Mouse (Mus musculus) midbrain, embryonic 12.5 days (tissue): ENCODE data around the gene Sel1l3. TPM values are rescaled to one million over a fixed set of nuclear protein-coding genes. Genes with fewer than 3 reads are reported as not detected.
A peak's percentile ranks its signal among the peaks of the same experiment; 100 is the strongest.

Experiments
- ATAC-seq: fragments of 200-750 bp; cut with Nextera tagmentation; 2 replicates; pipeline ENCODE4 v1.8.0; 2017; ENCODE audit warnings: low read depth, moderate TSS enrichment, moderate library complexity; ENCODE audit not compliant: low FRiP score
- H3K27ac ChIP-seq: fragments of 300-500 bp; sonication (generic); replicated peaks from 2 replicates; pipeline ENCODE4 v1.5.1; 2016; ENCODE audit warnings: mild to moderate bottlenecking
- H3K27me3 ChIP-seq: fragments of 300-500 bp; sonication (generic); 2 replicates; pipeline ENCODE4 v1.6.1; 2016; ENCODE audit warnings: mild to moderate bottlenecking
- H3K36me3 ChIP-seq: fragments of 300-500 bp; sonication (generic); 2 replicates; pipeline ENCODE4 v1.6.1; 2016
- H3K4me1 ChIP-seq: fragments of 300-500 bp; sonication (generic); 2 replicates; pipeline ENCODE4 v1.6.1; 2016
- H3K4me2 ChIP-seq: fragments of 300-500 bp; sonication (generic); replicated peaks from 2 replicates; pipeline ENCODE4 v1.6.1; 2016; ENCODE audit warnings: mild to moderate bottlenecking, moderate library complexity
- H3K4me3 ChIP-seq: fragments of 300-500 bp; sonication (generic); 2 replicates; pipeline ENCODE4 v1.5.1; 2016; ENCODE audit warnings: mild to moderate bottlenecking
- H3K9ac ChIP-seq: fragments of 300-500 bp; sonication (generic); replicated peaks from 2 replicates; pipeline ENCODE4 v1.6.1; 2016; ENCODE audit warnings: mild to moderate bottlenecking, moderate library complexity
- H3K9me3 ChIP-seq: fragments of 300-500 bp; sonication (generic); 2 replicates; pipeline ENCODE4 v1.6.1; 2016; ENCODE audit warnings: mild to moderate bottlenecking
- WGBS: fragments of 180-500 bp; shearing (Covaris S2); methylation state at CpG from one replicate; pipeline ENCODE4 v1.1.7; 2016; 5-methylcytosine and 5-hydroxymethylcytosine counted together
- polyA plus RNA-seq: library from polyadenylated mRNA; unstranded; fragments of >200 nt; fragmentation: Nextera tagmentation; extraction: Ambion mirVana; gene quantifications from 2 replicates; pipeline ENCODE4 v1.2.1, GENCODE M21; 2016

Sel1l3 gene
- polyA plus RNA-seq, 1 experiment from 2014 or later, result 2.9 TPM

GRCm38 (mm10) chr5:53241109-53241508 lies 27.4 kb upstream of the Sel1l3 start:
- Histone ChIP-seq H3K27ac (no peak overlapping the region), H3K4me1 (peaks cover 10% of the 10 kb centered on the region; the same call in 1 of the 2 replicates), H3K4me2 (no peak overlapping the region), H3K9ac (no peak overlapping the region), H3K36me3 (no peaks in the 10 kb centered on the region), H3K27me3 (0 out of 2 replicates have a peak, but pooled peaks cover 6% of the 10 kb centered on the region), H3K9me3 (no peaks in the 10 kb centered on the region), H3K4me3 (no peak overlapping the region)
- no peak; the same call in 1 of the 2 replicates for ATAC-seq
- 61% methylated on average over 2 of the region's 2 CpGs for WGBS

GRCm38 (mm10) chr5:53239831-53240440 lies 26.2 kb upstream of the Sel1l3 start:
- H3K9me3 ChIP-seq, result no peaks in the 10 kb centered on the region
- H3K36me3 ChIP-seq, result no peaks in the 10 kb centered on the region
- H3K27me3 ChIP-seq, result 0 out of 2 replicates have a peak, but pooled peaks cover 6% of the 10 kb centered on the region
- no peak overlapping the region for H3K4me2 ChIP-seq
- 58% methylated on average over 11 of the region's 11 CpGs for WGBS
- H3K4me3 ChIP-seq, result no peak overlapping the region
- H3K27ac ChIP-seq, result no peak overlapping the region
- ATAC-seq, result no peak; the same call in 1 of the 2 replicates
- peaks cover 13% of the 10 kb centered on the region; the same call in 1 of the 2 replicates for H3K4me1 ChIP-seq
- H3K9ac ChIP-seq, result no peak overlapping the region

- no peak for ATAC-seq
- Histone ChIP-seq H3K27ac (no peak overlapping the region), H3K9me3 (no peaks in the 10 kb centered on the region), H3K36me3 (no peaks in the 10 kb centered on the region), H3K4me3 (no peak overlapping the region), H3K9ac (no peak overlapping the region), H3K4me2 (no peak overlapping the region), H3K27me3 (0 out of 2 replicates have a peak, but pooled peaks cover 6% of the 10 kb centered on the region), H3K4me1 (peaks cover 13% of the 10 kb centered on the region; the same call in 1 of the 2 replicates)
- WGBS, result 91% methylated on average over 7 of the region's 7 CpGs
Observed at GRCm38 (mm10) chr5:53239189-53239588, 25.5 kb upstream of the Sel1l3 start.

- Histone ChIP-seq H3K4me3 (no peak overlapping the region), H3K9me3 (no peaks in the 10 kb centered on the region), H3K27me3 (0 out of 2 replicates have a peak, but pooled peaks cover 6% of the 10 kb centered on the region), H3K36me3 (no peaks in the 10 kb centered on the region), H3K9ac (no peak overlapping the region), H3K27ac (no peak overlapping the region), H3K4me2 (no peak overlapping the region), H3K4me1 (peaks cover 13% of the 10 kb centered on the region; the same call in 1 of the 2 replicates)
- no peak for ATAC-seq
- WGBS, result 81% methylated on average over 7 of the region's 7 CpGs
Observed at GRCm38 (mm10) chr5:53238761-53239160, 25.0 kb upstream of the Sel1l3 start.

- 71% methylated on average over 6 of the region's 8 CpGs for WGBS
- Histone ChIP-seq H3K9ac (no peak overlapping the region), H3K4me1 (peaks cover 13% of the 10 kb centered on the region; the same call in 1 of the 2 replicates), H3K4me2 (no peak overlapping the region), H3K9me3 (no peaks in the 10 kb centered on the region), H3K4me3 (no peak overlapping the region), H3K27ac (no peak overlapping the region), H3K27me3 (no peaks in the 10 kb centered on the region), H3K36me3 (no peaks in the 10 kb centered on the region)
- ATAC-seq, result no peak
Observed at GRCm38 (mm10) chr5:53236749-53237148, 23.0 kb upstream of the Sel1l3 start.

GRCm38 (mm10) chr5:53236136-53236535 lies 22.4 kb upstream of the Sel1l3 start:
- ATAC-seq, result no peak
- Histone ChIP-seq H3K4me1 (peaks cover 13% of the 10 kb centered on the region; the same call in 1 of the 2 replicates), H3K4me3 (no peak overlapping the region), H3K36me3 (no peaks in the 10 kb centered on the region), H3K9me3 (no peaks in the 10 kb centered on the region), H3K4me2 (no peak overlapping the region), H3K9ac (no peak overlapping the region), H3K27ac (no peak overlapping the region), H3K27me3 (no peaks in the 10 kb centered on the region)
- 59% methylated on average over 5 of the region's 5 CpGs for WGBS

- WGBS, result 25% methylated on average over 4 of the region's 4 CpGs
- no peaks in the 10 kb centered on the region for H3K27me3 ChIP-seq
- no peaks in the 10 kb centered on the region for H3K36me3 ChIP-seq
- H3K4me3 ChIP-seq, result no peak overlapping the region
- H3K4me2 ChIP-seq, result no peak overlapping the region
- no peaks in the 10 kb centered on the region for H3K9me3 ChIP-seq
- no peak overlapping the region for H3K27ac ChIP-seq
- peaks cover 13% of the 10 kb centered on the region; the same call in 1 of the 2 replicates for H3K4me1 ChIP-seq
- no peak overlapping the region for H3K9ac ChIP-seq
- ATAC-seq, result peak; percentile 64; the same call in 1 of the 2 replicates
Observed at GRCm38 (mm10) chr5:53235551-53235950, 21.8 kb upstream of the Sel1l3 start.

- Histone ChIP-seq H3K27ac (no peak overlapping the region), H3K9ac (no peak overlapping the region), H3K36me3 (no peaks in the 10 kb centered on the region), H3K4me1 (0 out of 2 replicates have a peak, but pooled peaks cover 1% of the 10 kb centered on the region), H3K27me3 (no peaks in the 10 kb centered on the region), H3K4me3 (no peak overlapping the region), H3K4me2 (no peak overlapping the region), H3K9me3 (no peaks in the 10 kb centered on the region)
- 59% methylated on average over 4 of the region's 4 CpGs for WGBS
- ATAC-seq, result no peak
Observed at GRCm38 (mm10) chr5:53230560-53230959, 16.8 kb upstream of the Sel1l3 start.

GRCm38 (mm10) chr5:53225434-53225833 lies 11.7 kb upstream of the Sel1l3 start:
- Histone ChIP-seq H3K4me3 (no peak overlapping the region), H3K9ac (no peak overlapping the region), H3K9me3 (no peaks in the 10 kb centered on the region), H3K4me1 (no peaks in the 10 kb centered on the region), H3K27ac (no peak overlapping the region), H3K27me3 (no peaks in the 10 kb centered on the region), H3K36me3 (no peaks in the 10 kb centered on the region), H3K4me2 (no peak overlapping the region)
- WGBS, result 89% methylated on average over 13 of the region's 13 CpGs
- no peak for ATAC-seq

- 0% methylated on average over 1 of the region's 1 CpGs for WGBS
- Histone ChIP-seq H3K36me3 (no peaks in the 10 kb centered on the region), H3K27me3 (peaks cover 31% of the 10 kb centered on the region), H3K9me3 (no peaks in the 10 kb centered on the region), H3K4me2 (no peak overlapping the region), H3K4me3 (no peak overlapping the region), H3K27ac (no peak overlapping the region), H3K4me1 (peaks cover 23% of the 10 kb centered on the region), H3K9ac (no peak overlapping the region)
- ATAC-seq, result no peak
Observed at GRCm38 (mm10) chr5:53214801-53215200, 1.1 kb upstream of the Sel1l3 start.

GRCm38 (mm10) chr5:53214362-53214761 lies 635 bp upstream of the Sel1l3 start:
- H3K9me3 ChIP-seq, result no peaks in the 10 kb centered on the region
- H3K36me3 ChIP-seq, result no peaks in the 10 kb centered on the region
- H3K4me1 ChIP-seq, result peaks cover 23% of the 10 kb centered on the region
- WGBS, result 9% methylated on average over 5 of the region's 5 CpGs
- no peak overlapping the region for H3K9ac ChIP-seq
- ATAC-seq, result no peak
- peak overlapping the region; percentile 70; the same call in 1 of the 2 replicates for H3K4me3 ChIP-seq
- peak overlapping the region; percentile 99 for H3K4me2 ChIP-seq
- no peak overlapping the region for H3K27ac ChIP-seq
- peaks cover 34% of the 10 kb centered on the region for H3K27me3 ChIP-seq

GRCm38 (mm10) chr5:53212782-53213710 lies 681 bp downstream of the Sel1l3 start:
- ATAC-seq, result peak; percentile 69
- Histone ChIP-seq H3K36me3 (no peaks in the 10 kb centered on the region), H3K4me1 (peaks cover 23% of the 10 kb centered on the region), H3K27ac (peak overlapping the region; percentile 46; the same call in 1 of the 2 replicates), H3K9me3 (no peaks in the 10 kb centered on the region), H3K27me3 (peaks cover 34% of the 10 kb centered on the region), H3K4me2 (peak overlapping the region; percentile 99), H3K4me3 (peak overlapping the region; percentile 70), H3K9ac (peak overlapping the region; percentile 76)
- 1% methylated on average over 36 of the region's 99 CpGs for WGBS
